Mouse (Mus musculus): Measurements from ENCODE around the gene Abcc4. TPM values are rescaled to one million over a fixed set of nuclear protein-coding genes. Genes with fewer than 3 reads are reported as not detected.

Abcc4 gene
- 1.6 and 1.8 TPM in 2 replicates for polyA plus RNA-seq (2015; fragmentation: Nextera tagmentation; extraction: Ambion mirVana)

- no peaks in the 10 kb centered on the region for H3K36me3 ChIP-seq (replicated peaks)
- WGBS = under 1% methylated on average over 106 of the region's 106 CpGs
- H3K4me3 ChIP-seq = peak within 1 kb of the TSS; percentile 89
- peak within 1 kb of the TSS; percentile 57 for H3K27ac ChIP-seq
- H3K4me2 ChIP-seq = peak within 1 kb of the TSS; percentile 96
- ATAC-seq (replicated peaks) = peak; percentile 86
- peaks cover 22% of the 10 kb centered on the region for H3K4me1 ChIP-seq
- no peaks in the 10 kb centered on the region for H3K9me3 ChIP-seq
- peak within 1 kb of the TSS; percentile 70 for H3K9ac ChIP-seq
- H3K27me3 ChIP-seq (replicated peaks) = peaks cover 17% of the 10 kb centered on the region; the same call in 1 of the 2 replicates
Observed at GRCm38 (mm10) chr14:118705808-118706731, at the start of gene Abcc4. TSS of gene Abcc4 (minus strand) at chr14:118706219.

- 68% methylated on average over 8 of the region's 8 CpGs for WGBS
- H3K4me3 ChIP-seq = no peak overlapping the region
- H3K9ac ChIP-seq = no peak overlapping the region
- H3K27ac ChIP-seq = no peak overlapping the region
- no peak for ATAC-seq (replicated peaks)
- no peaks in the 10 kb centered on the region for H3K27me3 ChIP-seq (replicated peaks)
- no peaks in the 10 kb centered on the region for H3K36me3 ChIP-seq (replicated peaks)
- H3K4me2 ChIP-seq = no peak overlapping the region
- H3K9me3 ChIP-seq = no peaks in the 10 kb centered on the region
- H3K4me1 ChIP-seq = no peaks in the 10 kb centered on the region
Observed at GRCm38 (mm10) chr14:118751193-118751753, 45.3 kb upstream of the Abcc4 start.

- H3K27ac ChIP-seq = no peak overlapping the region
- H3K4me3 ChIP-seq = no peak overlapping the region
- 89% methylated on average over 6 of the region's 6 CpGs for WGBS
- H3K9ac ChIP-seq = no peak overlapping the region
- H3K27me3 ChIP-seq (replicated peaks) = no peaks in the 10 kb centered on the region
- no peak for ATAC-seq (replicated peaks)
- H3K4me1 ChIP-seq = no peaks in the 10 kb centered on the region
- H3K36me3 ChIP-seq (replicated peaks) = no peaks in the 10 kb centered on the region
- no peak overlapping the region for H3K4me2 ChIP-seq
- no peaks in the 10 kb centered on the region for H3K9me3 ChIP-seq
Observed at GRCm38 (mm10) chr14:118750505-118751192, 44.6 kb upstream of the Abcc4 start.

GRCm38 (mm10) chr14:118749715-118750114 is 43.7 kb upstream of the Abcc4 start:
- Histone ChIP-seq H3K4me2 (no peak overlapping the region), H3K9me3 (no peaks in the 10 kb centered on the region), H3K4me3 (no peak overlapping the region), H3K27me3 (replicated peaks) (no peaks in the 10 kb centered on the region), H3K9ac (no peak overlapping the region), H3K36me3 (replicated peaks) (no peaks in the 10 kb centered on the region), H3K27ac (no peak overlapping the region), H3K4me1 (no peaks in the 10 kb centered on the region)
- WGBS = 42% methylated on average over 4 of the region's 4 CpGs
- no peak for ATAC-seq (replicated peaks)

GRCm38 (mm10) chr14:118749068-118749467 is 43.0 kb upstream of the Abcc4 start:
- Histone ChIP-seq H3K9ac (no peak overlapping the region), H3K4me3 (no peak overlapping the region), H3K9me3 (no peaks in the 10 kb centered on the region), H3K36me3 (replicated peaks) (no peaks in the 10 kb centered on the region), H3K4me1 (no peaks in the 10 kb centered on the region), H3K27ac (no peak overlapping the region), H3K4me2 (no peak overlapping the region), H3K27me3 (replicated peaks) (no peaks in the 10 kb centered on the region)
- WGBS = 96% methylated on average over 2 of the region's 2 CpGs
- no peak for ATAC-seq (replicated peaks)

GRCm38 (mm10) chr14:118742862-118743261 is 36.8 kb upstream of the Abcc4 start:
- Histone ChIP-seq H3K27ac (no peak overlapping the region), H3K36me3 (replicated peaks) (no peaks in the 10 kb centered on the region), H3K4me1 (no peaks in the 10 kb centered on the region), H3K4me3 (no peak overlapping the region), H3K9ac (no peak overlapping the region), H3K4me2 (no peak overlapping the region), H3K27me3 (replicated peaks) (no peaks in the 10 kb centered on the region), H3K9me3 (peaks cover 4% of the 10 kb centered on the region; the same call in 1 of the 2 replicates)
- WGBS = 76% methylated on average over 5 of the region's 5 CpGs
- ATAC-seq (replicated peaks) = no peak

GRCm38 (mm10) chr14:118741780-118742179 is 35.8 kb upstream of the Abcc4 start:
- Histone ChIP-seq H3K27ac (no peak overlapping the region), H3K4me3 (no peak overlapping the region), H3K36me3 (replicated peaks) (no peaks in the 10 kb centered on the region), H3K27me3 (replicated peaks) (no peaks in the 10 kb centered on the region), H3K4me2 (no peak overlapping the region), H3K9me3 (peaks cover 4% of the 10 kb centered on the region; the same call in 1 of the 2 replicates), H3K4me1 (no peaks in the 10 kb centered on the region), H3K9ac (no peak overlapping the region)
- no peak for ATAC-seq (replicated peaks)

- Histone ChIP-seq H3K27me3 (replicated peaks) (no peaks in the 10 kb centered on the region), H3K27ac (no peak overlapping the region), H3K4me1 (peaks cover 5% of the 10 kb centered on the region), H3K4me2 (no peak overlapping the region), H3K9me3 (peaks cover 4% of the 10 kb centered on the region; the same call in 1 of the 2 replicates), H3K4me3 (no peak overlapping the region), H3K9ac (no peak overlapping the region), H3K36me3 (replicated peaks) (no peaks in the 10 kb centered on the region)
- WGBS = 23% methylated on average over 12 of the region's 12 CpGs
- ATAC-seq (replicated peaks) = no peak
Observed at GRCm38 (mm10) chr14:118737251-118737888, 31.4 kb upstream of the Abcc4 start.

GRCm38 (mm10) chr14:118735114-118735513 is 29.1 kb upstream of the Abcc4 start:
- no peak overlapping the region for H3K27ac ChIP-seq
- H3K4me2 ChIP-seq = no peak overlapping the region
- no peaks in the 10 kb centered on the region for H3K36me3 ChIP-seq (replicated peaks)
- H3K9me3 ChIP-seq = peaks cover 1% of the 10 kb centered on the region; the same call in 1 of the 2 replicates
- ATAC-seq (replicated peaks) = peak; percentile 86
- no peaks in the 10 kb centered on the region for H3K27me3 ChIP-seq (replicated peaks)
- H3K4me1 ChIP-seq = peaks cover 5% of the 10 kb centered on the region
- H3K4me3 ChIP-seq = no peak overlapping the region
- WGBS = 12% methylated on average over 2 of the region's 2 CpGs
- no peak overlapping the region for H3K9ac ChIP-seq

- H3K4me3 ChIP-seq = no peak overlapping the region
- no peak overlapping the region for H3K9ac ChIP-seq
- 90% methylated on average over 5 of the region's 5 CpGs for WGBS
- no peak overlapping the region for H3K4me2 ChIP-seq
- no peak overlapping the region for H3K27ac ChIP-seq
- H3K9me3 ChIP-seq = no peaks in the 10 kb centered on the region
- H3K27me3 ChIP-seq (replicated peaks) = no peaks in the 10 kb centered on the region
- no peak for ATAC-seq (replicated peaks)
- H3K4me1 ChIP-seq = peaks cover 5% of the 10 kb centered on the region
- no peaks in the 10 kb centered on the region for H3K36me3 ChIP-seq (replicated peaks)
Observed at GRCm38 (mm10) chr14:118733146-118733545, 27.1 kb upstream of the Abcc4 start.

- no peak overlapping the region for H3K9ac ChIP-seq
- H3K4me2 ChIP-seq = no peak overlapping the region
- no peak overlapping the region for H3K27ac ChIP-seq
- no peaks in the 10 kb centered on the region for H3K36me3 ChIP-seq (replicated peaks)
- no peaks in the 10 kb centered on the region for H3K27me3 ChIP-seq (replicated peaks)
- peaks cover 5% of the 10 kb centered on the region for H3K4me1 ChIP-seq
- H3K9me3 ChIP-seq = no peaks in the 10 kb centered on the region
- 86% methylated on average over 5 of the region's 5 CpGs for WGBS
- no peak overlapping the region for H3K4me3 ChIP-seq
- ATAC-seq (replicated peaks) = no peak
Observed at GRCm38 (mm10) chr14:118730631-118731030, 24.6 kb upstream of the Abcc4 start.

GRCm38 (mm10) chr14:118725467-118725866 is 19.4 kb upstream of the Abcc4 start:
- Histone ChIP-seq H3K27me3 (replicated peaks) (no peaks in the 10 kb centered on the region), H3K9me3 (no peaks in the 10 kb centered on the region), H3K4me2 (no peak overlapping the region), H3K36me3 (replicated peaks) (no peaks in the 10 kb centered on the region), H3K27ac (no peak overlapping the region), H3K4me3 (no peak overlapping the region), H3K4me1 (no peaks in the 10 kb centered on the region), H3K9ac (no peak overlapping the region)
- ATAC-seq (replicated peaks) = no peak
- WGBS = 89% methylated on average over 5 of the region's 5 CpGs

All from midbrain, embryonic 15.5 days (tissue).